Mouse (Mus musculus): ENCODE measurements at regions not wholly inside any gene's neighbourhood (a gene's known extent, or its start where the extent isn't known, plus 50 kb on each side); places are given as distances from the start of the nearest gene placed in this dataset.

DNA sequence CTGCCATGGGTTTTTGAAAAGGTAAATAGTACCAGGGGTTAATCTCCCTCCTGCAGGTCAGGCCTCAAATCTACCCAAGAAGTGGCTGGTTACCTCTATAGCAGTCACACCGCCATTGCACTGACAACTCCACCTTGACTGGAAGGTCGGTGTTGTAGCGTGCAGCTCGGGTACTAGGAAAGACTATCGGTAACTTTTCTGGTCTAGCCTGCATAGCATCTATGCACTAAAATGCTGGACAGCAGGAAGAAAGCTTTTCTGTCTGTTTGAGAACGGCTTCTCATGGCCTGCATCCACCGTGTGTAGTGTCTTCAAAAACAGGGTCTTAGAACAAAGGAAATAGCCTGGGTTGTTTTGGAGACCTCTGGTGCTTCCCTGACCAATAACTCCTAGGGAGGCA is 88.8 kb downstream of the Bms1 start:
- DNase-seq: no peak

DNA sequence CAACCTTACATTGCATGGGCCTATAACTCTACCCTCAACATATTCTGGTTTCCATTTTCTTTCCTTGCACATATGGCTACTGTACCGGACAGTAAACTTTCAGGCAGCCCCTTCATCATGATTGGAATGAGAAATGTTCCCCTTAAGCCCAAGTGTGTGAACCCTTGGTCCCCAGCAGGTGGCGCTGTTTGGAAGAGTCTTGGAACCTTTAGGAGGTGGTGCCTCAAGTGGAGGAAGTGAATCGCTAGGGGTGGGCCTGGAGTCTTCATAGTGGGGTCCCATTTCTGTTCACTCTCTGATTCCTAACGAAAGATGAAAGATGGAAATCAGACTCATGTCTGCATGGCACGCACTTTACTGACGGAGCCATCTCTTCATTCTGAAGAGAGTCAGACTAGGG is 91.8 kb downstream of the Bms1 start:
- DNase-seq: no peak

DNA sequence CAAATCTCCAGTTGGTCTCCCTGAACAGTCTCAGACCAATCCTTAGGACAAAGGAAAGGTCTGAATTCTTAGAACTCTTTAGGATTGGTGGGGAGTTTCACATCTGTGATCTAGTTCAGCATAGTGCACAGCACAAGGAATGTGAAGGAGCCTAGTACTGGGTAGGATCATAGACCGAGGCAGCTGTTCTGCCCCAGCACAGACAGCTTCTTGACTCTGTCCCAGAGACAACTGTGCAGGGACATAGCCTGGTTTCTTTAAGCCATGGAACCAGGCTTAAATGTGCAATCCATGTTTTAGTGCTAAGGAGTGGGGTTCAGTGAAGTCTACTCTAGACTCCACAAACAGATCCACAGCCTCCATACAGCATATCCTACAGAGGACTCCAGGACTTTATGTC is 93.6 kb downstream of the Bms1 start:
- DNase-seq: no peak

DNA sequence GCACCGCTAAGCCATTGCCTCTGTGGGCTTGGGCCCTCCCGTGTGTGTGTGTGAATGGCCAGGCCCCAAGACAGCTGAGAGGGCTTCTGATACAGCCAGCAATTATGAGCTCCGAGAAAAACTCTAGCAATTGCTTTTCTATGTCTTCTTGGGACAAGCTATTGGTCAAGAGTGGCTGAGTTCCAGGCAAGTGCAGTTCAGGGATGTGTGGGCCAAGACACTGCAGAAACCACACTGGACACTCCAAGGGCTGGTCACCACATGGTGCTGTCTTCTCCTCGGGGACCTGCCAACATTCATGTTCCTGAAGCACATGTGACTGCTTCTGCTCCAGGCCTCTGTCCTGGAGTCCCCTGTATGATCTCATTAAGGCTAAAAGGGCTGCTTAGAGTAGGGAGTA is 94.7 kb downstream of the Bms1 start:
- no peak for DNase-seq

DNA sequence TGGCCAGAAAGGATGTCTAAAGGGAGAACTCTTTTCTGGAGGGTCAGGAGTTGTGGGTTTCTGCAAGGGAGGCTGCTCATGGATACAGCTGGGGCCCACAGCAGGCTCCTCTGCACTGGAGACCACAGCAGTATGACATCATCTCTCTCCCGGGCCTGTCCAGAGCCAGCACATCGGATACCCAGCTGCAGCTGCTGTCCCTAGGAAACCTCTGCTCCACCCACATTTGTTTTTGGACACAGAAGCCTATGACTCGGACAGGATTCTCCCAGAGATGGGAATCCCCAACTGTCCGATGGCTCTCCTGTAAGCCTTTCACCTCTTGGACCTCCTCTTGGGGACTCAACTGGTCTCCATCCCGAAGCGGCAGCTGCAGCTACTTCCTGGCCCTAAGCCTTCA is 96.2 kb downstream of the Bms1 start:
- DNase-seq: no peak

DNA sequence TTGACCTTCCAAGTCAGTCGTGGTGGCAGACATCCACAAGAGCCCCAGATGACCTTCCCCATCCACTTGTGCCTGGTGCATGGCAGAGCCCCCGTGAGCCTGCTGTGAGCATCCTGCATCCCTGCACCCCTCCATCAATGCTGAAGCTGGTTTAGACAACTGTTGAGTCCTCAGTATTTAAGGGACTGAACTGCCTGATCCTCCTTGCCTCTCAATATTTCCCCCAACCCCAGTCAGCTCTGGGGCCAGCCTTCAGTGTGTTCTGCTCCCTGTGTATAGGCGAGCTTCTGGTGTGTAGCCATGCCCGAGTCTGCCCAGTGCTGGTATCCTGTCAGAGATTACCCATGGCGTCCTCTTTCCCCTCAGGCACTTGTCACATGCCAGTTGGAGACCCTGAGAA is 96.6 kb downstream of the Bms1 start:
- no peak for DNase-seq

DNA sequence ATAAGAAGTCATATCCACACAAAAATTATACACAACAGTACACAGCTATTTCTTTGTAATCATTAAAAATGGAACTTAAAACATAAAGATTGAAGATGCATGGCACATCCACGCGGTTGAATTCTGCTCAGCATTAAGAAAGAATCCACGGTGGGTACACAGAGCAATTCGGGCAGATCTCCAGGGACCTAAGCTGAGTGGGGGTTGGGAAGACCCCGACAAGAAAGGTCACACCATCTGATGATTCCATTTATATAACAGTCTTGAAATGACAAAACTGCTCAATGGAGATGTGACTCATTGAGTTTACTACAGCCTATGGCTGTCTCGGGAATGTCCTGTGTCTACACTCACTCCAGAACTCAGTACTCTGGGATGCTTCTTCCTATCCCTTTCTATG is 97.2 kb downstream of the Bms1 start:
- no peak for DNase-seq

DNA sequence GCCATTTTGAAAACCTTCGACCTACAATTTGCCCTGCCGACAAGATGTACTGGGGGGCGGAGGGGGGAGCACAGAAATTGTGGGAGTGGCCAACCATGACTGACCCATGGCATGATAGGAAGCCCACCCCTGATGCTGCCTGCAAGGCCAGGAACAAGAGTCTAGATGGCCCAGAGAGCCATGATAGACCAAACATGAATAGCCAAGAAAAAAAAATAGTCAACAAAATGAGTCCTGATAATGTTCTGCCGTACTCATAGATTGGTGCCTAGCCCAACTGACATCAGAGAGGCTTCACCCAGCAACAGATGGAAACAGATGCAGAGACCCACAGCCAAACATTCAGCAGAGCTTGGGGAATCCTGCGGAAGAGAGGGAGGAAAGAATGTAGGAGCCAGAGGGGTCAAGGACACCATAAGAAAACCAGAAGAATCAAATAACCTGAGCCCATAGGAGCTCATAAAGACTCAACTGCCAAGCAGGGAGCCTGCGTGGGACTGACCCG is 99.2 kb downstream of the Bms1 start:
- DNase-seq: no peak

DNA sequence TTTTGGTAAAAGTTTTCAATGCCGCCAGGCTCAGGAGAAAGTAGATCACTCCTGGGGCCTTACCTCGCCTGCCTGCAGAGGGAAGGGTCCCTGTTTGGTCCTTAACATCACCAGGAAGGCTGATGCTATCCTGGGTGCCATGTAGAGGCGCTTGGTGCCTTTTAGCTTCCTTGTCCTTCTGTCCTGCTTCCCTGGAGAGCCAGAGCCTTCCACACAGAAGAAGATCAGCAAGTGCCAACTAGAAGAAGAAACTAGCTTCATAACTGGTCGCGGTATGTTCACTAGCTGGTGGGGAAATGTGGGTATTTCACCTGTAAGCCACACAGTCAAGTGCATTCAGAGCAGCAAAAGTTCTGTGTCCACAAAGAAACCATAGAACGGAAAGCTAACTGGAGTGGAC is 103.4 kb downstream of the Bms1 start:
- no peak for DNase-seq

DNA sequence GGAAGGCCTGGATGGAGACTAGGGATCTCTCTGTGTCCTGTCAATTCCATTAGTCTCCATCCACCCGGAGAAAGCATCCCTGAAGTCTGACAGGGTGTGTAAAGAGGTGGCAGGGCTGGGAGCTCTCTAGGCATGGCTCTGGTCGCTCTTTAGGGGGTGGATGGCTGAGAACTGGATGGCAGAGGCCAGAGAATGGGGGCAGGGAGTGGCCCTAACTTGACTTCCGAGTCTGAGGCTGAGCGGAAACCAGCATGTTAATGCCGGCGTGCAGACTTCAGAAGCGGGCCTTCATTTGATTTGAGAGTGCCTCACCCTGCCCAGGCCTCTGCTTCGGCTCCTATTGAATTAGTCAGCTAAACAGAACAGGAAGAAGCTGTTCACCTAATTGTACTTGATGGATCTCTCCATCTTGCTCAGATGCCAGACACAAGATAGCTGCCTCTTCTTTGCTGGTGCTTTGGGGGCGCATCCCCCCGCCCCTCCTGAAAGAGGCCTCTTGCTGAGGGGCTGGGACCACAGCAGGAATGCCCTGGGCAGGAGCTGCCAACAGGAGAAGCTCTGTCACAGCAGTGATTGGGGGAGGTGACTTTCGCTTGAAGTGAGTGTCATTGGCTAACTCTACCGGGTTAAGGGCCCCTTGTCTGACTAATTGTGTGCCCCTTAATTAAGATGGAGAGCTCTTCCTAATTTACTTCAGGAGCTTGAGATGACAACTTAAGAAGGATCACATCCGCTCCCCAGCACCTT is 104.2 kb downstream of the Bms1 start:
- DNase-seq: no peak

DNA sequence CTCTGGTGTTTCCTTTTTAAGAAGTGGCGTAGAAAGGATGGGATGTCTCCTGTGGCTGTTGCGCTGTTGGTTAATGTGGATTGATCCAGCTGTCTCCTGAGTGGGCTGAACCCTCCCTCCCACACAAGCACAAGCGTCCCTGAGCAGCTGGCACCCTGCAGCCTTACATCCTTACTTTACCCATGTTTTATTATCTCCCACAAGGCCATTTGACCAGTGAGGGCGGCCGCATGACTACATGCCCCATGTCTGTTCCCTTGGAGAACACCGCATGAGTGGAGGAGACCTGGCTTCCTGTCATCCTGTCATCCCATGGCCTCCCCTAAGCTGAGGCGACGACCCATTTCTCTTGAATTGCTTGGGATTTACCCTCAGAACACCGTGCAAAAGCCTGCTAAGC is 108.2 kb downstream of the Bms1 start:
- DNase-seq: no peak

DNA sequence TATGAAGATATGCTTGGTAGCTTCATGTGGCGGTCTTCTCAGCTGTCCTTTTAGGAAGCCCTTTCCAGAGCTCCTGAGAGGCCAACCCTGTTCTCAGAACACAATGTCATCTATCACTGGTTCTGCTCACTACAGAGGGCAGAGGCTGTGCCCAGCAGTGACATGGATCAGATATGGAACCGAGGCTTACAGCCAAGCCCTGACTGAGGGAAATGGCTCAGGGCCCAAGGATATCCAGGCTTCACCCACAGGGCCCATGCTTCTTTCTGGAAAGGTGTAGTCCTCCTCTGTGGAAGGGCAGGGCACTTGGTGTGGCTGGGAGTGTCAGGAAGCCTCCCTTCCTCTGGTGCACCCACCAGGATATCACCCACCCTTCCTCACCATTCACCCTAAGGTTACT is 109.4 kb downstream of the Bms1 start:
- peak; percentile 57 for DNase-seq

DNA sequence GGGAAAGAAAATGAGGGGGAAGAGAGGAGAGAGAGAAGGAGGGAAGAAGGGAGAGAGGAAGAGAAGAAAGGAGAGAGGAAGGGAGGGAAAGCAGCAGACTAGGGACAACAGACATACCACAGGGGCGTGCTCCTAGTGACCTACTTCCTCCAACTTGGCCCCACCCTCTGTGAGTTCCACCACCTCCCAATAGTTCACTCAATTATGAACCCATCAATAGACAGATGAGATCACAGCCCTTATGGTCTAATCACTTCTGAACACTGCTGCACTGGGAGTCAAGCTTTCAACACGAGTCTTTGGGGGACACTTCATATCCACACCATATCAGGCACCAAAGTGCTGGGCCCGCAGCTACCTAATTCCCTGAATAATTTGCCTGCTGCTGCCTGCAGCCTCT is 110.7 kb downstream of the Bms1 start:
- DNase-seq: no peak

DNA sequence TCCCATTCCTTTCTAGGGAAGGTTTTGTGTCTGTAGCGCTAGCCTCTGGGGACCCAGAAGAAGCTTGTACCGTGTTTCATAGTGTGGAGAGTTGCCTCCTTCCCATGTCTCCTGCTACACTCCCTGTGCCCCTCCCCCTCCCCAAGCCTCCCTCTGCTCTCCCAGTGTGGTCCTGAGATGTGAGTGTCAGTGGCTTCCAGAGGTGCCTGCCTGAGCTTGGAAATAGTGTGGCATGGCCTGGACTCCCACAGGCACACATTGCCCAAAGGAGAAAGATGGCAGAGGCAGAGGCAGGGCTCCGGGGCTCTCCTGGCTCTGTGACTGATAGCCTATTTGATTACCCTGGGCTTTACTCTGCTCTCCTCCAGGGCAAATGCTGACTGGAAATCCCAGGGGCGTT is 110.0 kb upstream of the Ret start:
- DNase-seq: no peak

DNA sequence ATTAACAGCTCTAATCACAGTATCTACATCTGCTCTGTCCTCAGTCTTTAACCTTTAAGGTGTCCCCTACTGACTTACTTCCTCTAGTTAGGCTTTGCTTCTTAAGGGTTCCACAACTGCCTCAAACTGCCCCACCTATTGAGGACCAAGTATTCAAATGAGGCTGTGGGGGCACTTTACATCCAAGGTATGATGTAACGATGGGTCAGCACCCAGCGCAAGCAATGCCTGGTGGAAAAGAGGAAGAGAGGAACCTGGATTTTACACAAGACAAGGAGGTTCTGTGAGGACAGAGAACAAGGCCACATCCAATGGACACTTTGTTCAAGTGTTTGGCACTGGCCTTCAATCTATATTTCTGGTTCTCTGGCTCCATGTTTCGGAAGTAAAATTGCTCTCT is 107.7 kb upstream of the Ret start:
- DNase-seq: no peak

DNA sequence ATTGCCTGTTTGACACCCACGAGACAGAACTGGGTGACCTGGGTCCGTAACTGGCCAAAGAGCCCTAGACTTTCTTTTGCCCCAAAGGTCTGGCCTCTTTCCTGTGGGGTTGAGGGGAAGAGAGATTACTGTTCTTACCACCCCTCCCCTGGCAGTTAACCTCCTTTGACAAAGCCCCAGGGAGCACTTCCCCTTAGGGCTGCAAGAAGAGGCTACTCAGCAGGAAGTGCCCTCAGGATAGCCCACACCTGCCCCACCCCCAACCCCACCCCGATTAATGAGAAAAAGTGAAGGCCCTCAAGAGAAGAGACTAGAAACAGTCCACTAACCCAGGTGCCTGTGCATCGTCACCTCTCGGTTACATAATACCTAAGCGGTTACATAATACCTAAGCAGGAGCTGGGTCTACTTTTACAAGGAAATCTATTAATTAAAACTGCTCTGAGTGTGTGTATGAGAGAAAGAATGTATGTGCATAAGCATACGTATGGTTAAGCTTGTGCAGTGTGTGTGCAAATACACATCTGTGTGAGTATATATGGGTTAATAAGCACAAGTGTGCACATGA is 105.3 kb upstream of the Ret start:
- DNase-seq: no peak

DNA sequence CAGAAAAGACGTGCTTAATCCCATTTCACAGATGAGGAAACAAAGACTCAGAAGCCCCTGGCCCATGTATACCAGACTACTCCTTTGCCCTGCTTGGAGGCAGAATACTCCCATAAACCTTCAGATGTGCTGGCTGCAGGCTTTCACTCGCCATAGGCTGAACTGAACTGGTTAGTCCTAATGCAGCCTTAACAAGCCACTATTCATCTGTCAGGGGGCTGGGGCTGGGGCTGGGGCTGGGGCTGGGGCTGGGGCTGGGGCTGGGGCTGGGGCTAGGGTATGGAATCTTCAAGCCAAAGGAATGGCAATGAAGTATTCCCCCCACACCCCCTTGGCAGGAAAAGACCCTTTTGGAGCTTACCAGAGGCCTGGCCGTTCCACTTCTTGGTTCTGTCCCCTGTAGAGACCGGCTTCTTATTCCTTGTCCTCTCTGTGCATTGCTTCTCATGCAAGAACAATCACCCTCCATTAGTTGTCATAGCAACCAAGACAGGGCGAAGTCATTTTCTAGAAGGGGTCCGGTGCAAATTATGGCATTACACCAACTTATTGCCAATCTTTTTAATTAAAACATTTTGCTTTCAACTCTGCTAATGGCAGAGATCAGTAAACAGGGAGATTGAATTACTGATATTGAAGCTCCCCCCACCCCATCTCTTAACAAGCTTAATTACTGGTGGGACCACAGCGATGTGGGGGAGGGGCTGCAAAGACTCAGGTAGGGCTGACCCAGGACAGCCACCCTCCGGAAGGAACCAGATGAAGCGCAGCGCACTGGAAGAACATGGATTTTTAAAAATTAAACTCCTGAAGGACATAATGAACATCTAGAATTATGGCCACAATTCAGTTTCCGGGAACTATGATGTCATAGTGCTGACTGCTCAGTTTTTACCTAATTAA is 104.6 kb upstream of the Ret start:
- no peak for DNase-seq

DNA sequence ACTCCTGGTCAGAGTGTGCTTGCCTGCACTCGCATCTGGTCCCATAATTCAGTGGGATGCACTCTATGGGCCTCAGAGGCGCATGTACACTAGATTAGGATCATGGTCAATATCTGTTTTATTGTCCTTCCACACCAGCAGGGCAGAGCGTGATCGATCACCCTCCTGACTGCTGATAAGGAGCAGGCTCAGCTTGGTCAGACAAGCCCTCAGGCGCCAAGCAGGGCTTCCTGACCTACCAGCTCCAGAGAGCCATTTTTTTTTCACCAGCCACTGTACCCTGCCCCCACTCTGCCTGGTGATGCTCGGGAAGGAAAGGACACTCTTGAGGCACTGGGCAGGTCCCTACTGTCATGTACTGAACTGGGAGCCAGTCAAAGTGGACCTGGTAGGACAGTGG is 103.3 kb upstream of the Ret start:
- DNase-seq: no peak

DNA sequence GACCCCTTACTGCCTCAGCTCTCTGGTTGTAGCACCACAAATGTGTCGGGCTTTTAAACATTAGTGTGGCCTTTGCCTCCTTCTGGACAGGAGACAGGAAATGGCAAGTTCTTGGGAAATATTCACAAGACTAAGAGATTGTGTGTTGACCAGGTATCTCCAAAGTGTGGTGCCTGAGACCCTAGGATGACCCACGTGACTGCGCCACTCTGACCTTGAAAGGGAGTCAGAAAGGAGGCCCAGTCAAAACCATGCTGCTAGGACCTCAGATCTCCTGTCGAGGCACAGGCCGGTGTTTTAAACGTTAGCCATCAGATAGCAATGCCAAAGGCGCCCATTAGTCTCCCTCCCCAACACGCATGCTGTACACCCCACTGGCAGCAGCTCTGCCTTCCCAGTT is 100.1 kb upstream of the Ret start:
- DNase-seq: no peak

DNA sequence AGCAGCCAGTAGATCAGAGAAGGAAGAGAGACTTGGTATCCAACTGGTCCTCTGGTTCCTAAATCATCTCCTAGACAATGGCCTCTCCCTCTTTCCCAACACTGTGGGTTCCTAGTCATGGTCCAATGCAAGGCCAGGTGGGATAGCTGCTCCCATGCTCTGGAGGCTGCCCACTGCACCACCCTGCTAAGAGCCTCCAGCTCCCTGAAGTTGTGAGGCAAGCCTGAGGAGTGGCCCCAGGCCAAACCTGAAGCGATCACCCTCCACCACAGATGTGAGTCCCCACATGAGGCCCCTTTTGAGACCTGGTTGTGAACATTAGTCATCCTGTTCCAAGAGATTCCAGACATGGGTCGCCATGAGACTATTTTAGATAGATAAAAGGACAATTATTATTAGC is 96.5 kb upstream of the Ret start:
- no peak for DNase-seq

DNA sequence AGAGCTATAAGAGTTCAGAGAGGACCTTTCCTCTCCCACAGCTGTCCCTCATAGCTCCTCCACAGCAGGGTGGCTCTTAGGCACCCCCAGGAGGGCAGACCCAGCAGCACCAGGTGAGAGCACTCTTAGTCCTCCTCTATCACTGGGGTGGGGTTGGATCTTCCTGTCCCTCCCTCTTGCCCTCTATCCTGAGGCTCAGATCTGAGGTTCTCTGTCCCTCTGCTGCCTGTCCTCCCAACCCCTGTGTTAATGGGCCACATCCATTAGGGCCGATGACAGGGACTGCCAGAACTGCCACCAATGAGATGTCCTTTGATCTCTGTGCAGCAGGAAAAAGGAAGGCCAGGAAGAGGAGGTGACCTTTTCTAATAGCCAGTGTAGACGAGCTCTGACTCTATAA is 95.4 kb upstream of the Ret start:
- no peak for DNase-seq

DNA sequence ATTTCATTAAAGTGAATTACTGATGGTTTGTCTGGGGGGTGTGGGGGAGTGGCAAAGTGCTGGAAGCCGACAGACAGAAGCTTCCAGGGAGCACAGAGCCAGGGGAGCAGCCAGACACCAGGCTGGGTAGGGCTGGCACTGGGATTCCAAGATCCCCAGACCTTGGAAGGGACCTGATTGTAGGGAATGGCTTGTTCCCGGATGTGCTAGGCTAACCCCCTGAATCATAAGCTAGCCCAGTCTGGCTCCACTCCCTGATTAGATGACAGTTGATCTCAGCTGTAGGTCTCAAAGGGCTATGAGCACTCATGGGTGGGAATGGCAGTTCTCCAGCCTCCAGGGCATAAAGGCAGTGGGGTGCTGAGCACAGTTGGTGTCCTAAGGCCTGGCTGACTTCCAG is 94.8 kb upstream of the Ret start:
- no peak for DNase-seq

DNA sequence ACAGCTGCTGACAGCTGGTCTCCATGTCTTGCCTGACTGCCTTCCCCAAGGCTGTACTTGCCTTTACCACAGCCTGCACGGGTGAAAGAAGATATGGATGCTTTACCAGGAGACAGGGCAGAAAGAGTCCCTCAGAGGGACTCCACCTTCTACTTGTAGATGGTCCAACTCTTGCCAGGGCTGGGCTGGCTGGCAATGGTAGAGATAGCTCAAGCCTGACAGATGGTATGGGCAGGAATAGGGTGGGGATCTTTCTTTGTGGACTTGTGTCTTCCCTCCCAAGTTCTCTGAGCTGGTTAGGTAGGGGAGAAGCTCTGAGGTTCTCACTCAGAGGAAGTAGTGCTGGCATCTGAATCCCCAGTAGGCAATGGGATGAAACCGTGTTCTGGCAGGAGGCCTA is 93.9 kb upstream of the Ret start:
- no peak for DNase-seq

DNA sequence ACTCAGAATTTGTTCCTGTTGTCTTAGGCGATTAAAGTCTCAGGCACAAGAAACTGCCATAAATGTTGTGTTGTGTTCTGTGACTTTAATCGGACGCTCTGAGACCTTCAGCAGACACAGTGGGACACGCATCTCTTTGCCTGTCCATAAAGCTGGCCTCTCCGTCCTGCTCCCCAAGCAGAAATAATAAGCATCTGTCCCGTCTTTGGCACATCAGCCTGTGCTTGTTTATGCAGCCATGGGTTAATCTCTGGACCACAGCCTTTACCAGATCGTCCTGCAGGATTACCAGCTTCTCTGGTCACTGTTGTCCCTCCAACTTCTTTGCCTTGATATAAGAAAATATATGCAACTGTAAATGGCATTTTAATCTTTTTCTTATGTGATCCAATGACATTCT is 87.7 kb upstream of the Ret start:
- no peak for DNase-seq

Data from adrenal gland, postnatal 25 days (tissue).